Mouse (Mus musculus) testis, adult 2 months (tissue): Measurements from ENCODE around the gene Cryba2. TPM values are rescaled to one million over a fixed set of nuclear protein-coding genes. Genes with fewer than 3 reads are reported as not detected.

Source experiments
- H3K27ac ChIP-seq: fragments of 200-500 bp; 2 replicates; pipeline ENCODE4 v1.5.1; 2012; ENCODE audit warnings: low read depth, low read length; ENCODE audit not compliant: control insufficient read depth, insufficient read depth
- H3K27me3 ChIP-seq: fragments of 200-500 bp; 2 replicates; pipeline ENCODE4 v1.6.1; 2012; ENCODE audit warnings: mild to moderate bottlenecking, low read length, moderate library complexity; ENCODE audit not compliant: control insufficient read depth, insufficient read depth
- H3K36me3 ChIP-seq: fragments of 200-500 bp; 2 replicates; pipeline ENCODE4 v1.6.1; 2012; ENCODE audit warnings: mild to moderate bottlenecking, low read length; ENCODE audit not compliant: control insufficient read depth, insufficient read depth
- H3K4me1 ChIP-seq: fragments of 200-500 bp; 2 replicates; pipeline ENCODE4 v1.6.1; 2012; ENCODE audit warnings: low read length; ENCODE audit not compliant: control insufficient read depth, insufficient read depth
- H3K4me3 ChIP-seq: fragments of 200-500 bp; 2 replicates; pipeline ENCODE4 v1.5.1; 2012; ENCODE audit warnings: low read depth, mild to moderate bottlenecking, low read length, moderate library complexity, mixed read lengths; ENCODE audit not compliant: control insufficient read depth
- CTCF ChIP-seq: fragments of 200-500 bp; IDR thresholded peaks from 2 replicates; pipeline ENCODE4 v1.5.1; 2012; ENCODE audit warnings: low read depth, mild to moderate bottlenecking, inconsistent platforms, low read length, moderate library complexity; ENCODE audit not compliant: control insufficient read depth, insufficient read depth, insufficient replicate concordance
- POLR2A ChIP-seq: fragments of 200-500 bp; IDR thresholded peaks from 2 replicates; pipeline ENCODE4 v1.6.1; 2012; ENCODE audit warnings: low read depth, mild to moderate bottlenecking, inconsistent platforms, low read length, moderate library complexity; ENCODE audit not compliant: control insufficient read depth
- polyA plus RNA-seq: library from polyadenylated mRNA; depleted of rRNA; stranded (reverse); fragments of >200 nt; gene quantifications from 2 replicates; pipeline ENCODE4 v1.2.3, GENCODE M21; 2012

Cryba2 gene
- polyA plus RNA-seq, 1 experiment, result 2.0 TPM

DNA sequence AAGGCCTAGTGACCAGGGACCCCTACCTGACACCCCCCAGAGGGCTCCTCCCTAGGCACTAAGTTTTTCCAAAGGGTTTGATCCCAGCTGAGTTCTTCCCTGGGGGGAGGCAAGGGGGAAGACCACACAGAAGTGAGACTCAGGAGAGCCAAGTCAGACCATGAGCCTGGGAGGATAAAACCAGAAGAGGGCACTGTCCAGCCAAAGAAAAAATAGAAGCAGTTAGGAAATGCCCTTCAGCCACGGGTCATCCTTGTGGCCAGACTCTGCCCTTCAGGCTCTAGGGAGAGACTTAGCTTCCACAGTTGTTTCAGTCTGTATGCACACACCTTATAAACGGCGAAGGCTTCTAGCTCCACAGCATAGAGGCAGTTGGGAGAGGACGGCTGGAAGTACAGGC, 31.5 kb upstream of the Cryba2 start:
- Histone ChIP-seq H3K27me3 (no peaks in the 10 kb centered on the region), H3K27ac (no peak overlapping the region), H3K4me3 (no peak overlapping the region), H3K4me1 (no peaks in the 10 kb centered on the region; the same call in 1 of the 2 replicates), H3K36me3 (peaks cover 1% of the 10 kb centered on the region; the same call in 1 of the 2 replicates)
- TF ChIP-seq CTCF (no peak), POLR2A (no peak)

DNA sequence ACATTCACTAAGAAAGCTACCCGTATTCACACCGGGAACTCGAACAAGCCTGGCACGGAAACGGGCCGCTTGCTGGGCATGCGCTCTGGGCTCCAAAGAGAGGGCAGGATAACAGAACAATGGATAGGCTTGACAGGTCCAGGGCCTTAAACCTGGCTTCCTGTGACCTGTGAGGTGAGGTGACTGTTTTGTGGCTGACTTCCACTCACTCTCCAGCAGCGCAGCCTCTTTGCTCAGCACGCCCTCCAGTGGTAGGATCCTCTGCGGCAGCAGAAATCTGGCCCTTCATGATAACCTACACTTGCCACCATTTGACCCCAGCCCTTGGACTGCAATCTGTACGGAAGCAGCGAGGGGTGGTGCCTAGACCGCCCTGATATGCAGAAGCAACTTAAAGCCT, 22.8 kb upstream of the Cryba2 start:
- Histone ChIP-seq H3K27me3 (no peaks in the 10 kb centered on the region), H3K36me3 (no peaks in the 10 kb centered on the region; the same call in 1 of the 2 replicates), H3K27ac (no peak overlapping the region), H3K4me1 (no peaks in the 10 kb centered on the region), H3K4me3 (no peak overlapping the region)
- no peak for TF ChIP-seq POLR2A
- no peak; the same call in 1 of the 2 replicates for TF ChIP-seq CTCF

DNA sequence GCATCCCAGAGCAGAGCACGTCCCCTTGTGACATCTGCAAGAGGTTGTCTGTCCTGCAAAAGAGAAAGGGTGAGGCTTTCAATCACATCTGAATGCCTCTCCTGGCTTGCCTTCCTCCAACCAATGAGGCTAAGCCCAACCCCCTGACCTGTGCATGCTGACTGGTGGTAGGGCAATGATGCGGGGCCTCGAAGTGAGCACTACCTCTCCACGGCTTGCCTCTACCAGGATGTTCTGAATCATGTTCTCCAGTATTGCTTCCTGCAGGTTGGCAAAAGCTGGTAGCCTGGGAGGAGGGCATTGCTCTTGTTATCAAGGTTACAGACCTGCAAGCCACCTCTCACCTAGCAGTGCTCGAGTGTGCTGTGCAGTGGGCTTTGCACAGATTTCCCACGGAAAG, 9.2 kb upstream of the Cryba2 start:
- Histone ChIP-seq H3K27ac (no peak overlapping the region), H3K27me3 (no peaks in the 10 kb centered on the region), H3K4me3 (no peak overlapping the region), H3K36me3 (no peaks in the 10 kb centered on the region; the same call in 1 of the 2 replicates), H3K4me1 (peaks cover 24% of the 10 kb centered on the region)
- TF ChIP-seq POLR2A (no peak), CTCF (no peak)

DNA sequence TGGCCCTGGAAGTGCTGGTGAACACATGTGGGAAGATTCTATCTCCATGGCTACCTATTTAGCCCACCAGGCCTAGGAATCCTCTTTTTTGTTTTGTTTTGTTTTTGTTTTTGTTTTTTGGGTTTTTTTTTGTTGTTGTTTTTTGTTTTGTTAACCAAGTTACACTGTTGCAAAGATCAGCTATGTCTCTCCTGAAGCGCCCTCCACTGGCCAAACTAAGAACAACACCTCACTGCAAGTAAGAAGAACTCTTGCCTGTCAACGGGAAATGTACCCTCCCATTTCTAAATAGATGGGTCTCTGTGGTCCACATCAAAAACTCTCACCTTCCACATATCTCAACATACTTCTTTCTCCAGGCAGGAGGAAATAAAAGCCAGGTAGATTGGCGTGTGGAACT, 8.7 kb upstream of the Cryba2 start:
- Histone ChIP-seq H3K36me3 (no peaks in the 10 kb centered on the region; the same call in 1 of the 2 replicates), H3K4me1 (peaks cover 24% of the 10 kb centered on the region), H3K27ac (no peak overlapping the region), H3K4me3 (no peak overlapping the region), H3K27me3 (no peaks in the 10 kb centered on the region)
- TF ChIP-seq POLR2A, result no peak
- TF ChIP-seq CTCF, result no peak; the same call in 1 of the 2 replicates

DNA sequence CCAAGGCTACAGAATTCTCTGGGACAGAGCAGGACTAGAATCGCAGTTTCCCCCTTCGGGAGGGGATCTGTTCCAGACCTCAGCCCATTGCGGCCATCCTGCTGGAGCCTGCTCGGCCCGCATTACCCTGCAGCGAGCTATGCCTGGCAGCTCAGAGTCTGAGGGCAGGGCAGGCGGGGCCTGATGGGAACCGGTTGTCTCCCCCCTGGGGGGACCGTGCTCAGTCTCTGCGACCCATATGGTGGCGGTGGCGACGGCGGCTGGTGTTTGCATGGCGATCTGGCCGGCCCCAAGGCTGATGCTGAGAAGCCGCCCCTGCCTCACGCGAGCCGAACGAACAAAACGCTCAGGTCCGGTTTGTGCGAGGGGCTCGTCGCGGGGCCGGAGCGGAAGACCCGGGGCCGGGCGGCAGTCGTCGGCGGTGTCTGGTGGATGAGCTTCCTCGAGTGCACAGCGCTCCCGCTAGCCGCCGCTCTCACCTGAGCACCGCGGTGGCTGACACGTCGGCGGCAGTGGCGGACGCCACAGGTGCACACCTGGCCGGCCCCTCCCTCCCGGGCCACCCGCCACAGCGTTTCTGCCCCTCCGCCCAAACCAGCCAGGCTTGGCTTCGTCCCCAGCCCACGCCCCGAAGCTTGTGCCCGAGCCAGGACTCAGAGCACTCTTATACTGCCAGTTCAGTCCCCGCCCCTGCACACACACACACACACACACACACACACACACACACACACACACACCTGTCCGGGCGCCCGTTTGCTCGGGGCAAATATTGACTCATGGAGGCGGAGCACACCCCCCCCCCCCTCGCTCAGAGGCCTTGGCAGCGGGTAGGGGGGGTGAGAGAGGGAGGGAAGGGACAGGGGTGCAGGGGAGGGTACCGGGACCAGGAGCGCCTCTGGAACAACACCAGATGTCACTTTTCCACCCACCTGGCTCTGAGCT, 7.7 kb upstream of the Cryba2 start:
- H3K27me3 ChIP-seq, result no peaks in the 10 kb centered on the region
- H3K27ac ChIP-seq, result no peak overlapping the region
- 0 out of 2 replicates have a peak, but pooled peaks have one; percentile 20 for TF ChIP-seq POLR2A
- TF ChIP-seq CTCF, result no peak
- no peak overlapping the region for H3K4me3 ChIP-seq
- no peaks in the 10 kb centered on the region; the same call in 1 of the 2 replicates for H3K36me3 ChIP-seq
- H3K4me1 ChIP-seq, result peaks cover 24% of the 10 kb centered on the region

DNA sequence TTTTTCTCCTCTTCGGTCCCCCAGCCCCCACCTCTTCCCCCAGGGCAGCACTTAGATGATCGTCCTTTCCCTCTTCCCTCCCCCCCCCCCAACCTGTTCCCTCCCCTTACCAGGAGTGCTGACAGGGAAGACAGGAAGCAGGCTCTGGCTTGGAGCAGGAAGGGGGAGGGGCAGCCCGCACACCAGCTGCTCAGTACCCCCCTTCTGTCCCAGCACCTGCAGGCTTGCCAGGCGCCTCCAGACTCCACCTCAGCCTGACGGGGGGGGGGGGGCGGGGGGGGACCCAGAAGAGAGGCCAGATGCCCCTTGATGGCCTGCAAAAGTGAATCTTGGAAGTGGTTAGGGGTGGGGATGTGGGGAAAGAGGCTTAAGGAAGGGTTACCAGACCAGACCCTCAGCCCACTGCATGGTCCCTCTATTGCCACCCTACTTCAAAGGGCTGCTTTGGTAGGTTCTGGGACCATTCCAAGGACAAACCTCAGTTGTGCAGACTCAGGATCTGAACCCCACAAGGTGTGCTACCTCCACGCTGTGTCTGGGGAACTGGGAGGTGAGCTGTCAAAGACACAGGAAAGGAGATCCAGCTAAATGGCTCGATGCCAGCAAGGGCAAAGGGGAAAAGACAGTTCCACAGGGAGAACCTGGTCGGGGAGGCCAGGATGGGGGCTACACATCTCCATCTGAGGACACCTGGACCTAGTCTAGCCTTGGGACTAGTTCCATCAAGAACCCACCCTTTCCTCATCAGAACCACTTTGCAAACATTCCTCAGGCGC, 5.9 kb upstream of the Cryba2 start:
- Histone ChIP-seq H3K27ac (no peak overlapping the region), H3K36me3 (no peaks in the 10 kb centered on the region; the same call in 1 of the 2 replicates), H3K4me1 (peaks cover 23% of the 10 kb centered on the region), H3K27me3 (no peaks in the 10 kb centered on the region), H3K4me3 (no peak overlapping the region)
- TF ChIP-seq POLR2A (no peak), CTCF (no peak)

DNA sequence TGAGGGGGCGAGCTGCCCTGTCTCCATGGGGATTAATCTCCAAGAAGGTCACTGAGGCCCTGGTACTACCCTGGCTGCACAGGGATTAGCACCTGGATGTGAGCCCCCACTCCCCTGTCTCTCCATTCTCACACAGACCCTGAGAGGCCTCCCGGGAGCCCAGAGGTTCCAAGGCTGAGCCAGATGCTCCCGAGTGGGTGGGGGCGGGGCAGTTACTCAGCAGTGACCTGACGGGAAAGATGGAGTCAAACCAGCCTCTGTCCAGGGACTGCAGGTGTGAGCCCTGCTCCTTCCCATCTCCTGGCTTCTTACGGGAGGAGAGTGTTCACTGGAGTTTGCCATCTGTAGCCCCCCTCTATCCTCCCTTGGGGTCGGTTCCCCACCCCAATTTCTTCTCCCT, 5.0 kb upstream of the Cryba2 start:
- Histone ChIP-seq H3K27ac (no peak overlapping the region), H3K4me3 (no peak overlapping the region), H3K36me3 (no peaks in the 10 kb centered on the region), H3K27me3 (no peaks in the 10 kb centered on the region), H3K4me1 (peaks cover 22% of the 10 kb centered on the region)
- no peak for TF ChIP-seq POLR2A
- no peak for TF ChIP-seq CTCF
